Mouse (Mus musculus) CH12.LX (cell line): Measurements from ENCODE around the gene Tmem168.

ENCODE experiments used
- CHD1 ChIP-seq: IDR thresholded peaks from 2 replicates; pipeline ENCODE4 v1.6.1; 2012; ENCODE audit warnings: low read depth, low read length, improper control_type of control experiment, inconsistent platforms
- CTCF ChIP-seq, 2 experiments: IDR thresholded peaks in 1 of 2; conservative IDR thresholded peaks in 1 of 2; 2 replicates each; pipeline ENCODE4 v1.5.1; 2011 to 2012; ENCODE audit warnings: low read depth in 2 of 2, low read length in 2 of 2, improper control_type of control experiment in 1 of 2, inconsistent platforms in 1 of 2, mild to moderate bottlenecking in 1 of 2, moderate library complexity in 1 of 2
- POLR2AphosphoS2 ChIP-seq: IDR thresholded peaks from 2 replicates; pipeline ENCODE4 v1.6.1; 2011; ENCODE audit warnings: low read depth, low read length, improper control_type of control experiment
- USF1 ChIP-seq: IDR thresholded peaks from 2 replicates; pipeline ENCODE4 v1.6.1; 2014; ENCODE audit warnings: low read depth, mild to moderate bottlenecking, inconsistent platforms, low read length, improper control_type of control experiment

DNA sequence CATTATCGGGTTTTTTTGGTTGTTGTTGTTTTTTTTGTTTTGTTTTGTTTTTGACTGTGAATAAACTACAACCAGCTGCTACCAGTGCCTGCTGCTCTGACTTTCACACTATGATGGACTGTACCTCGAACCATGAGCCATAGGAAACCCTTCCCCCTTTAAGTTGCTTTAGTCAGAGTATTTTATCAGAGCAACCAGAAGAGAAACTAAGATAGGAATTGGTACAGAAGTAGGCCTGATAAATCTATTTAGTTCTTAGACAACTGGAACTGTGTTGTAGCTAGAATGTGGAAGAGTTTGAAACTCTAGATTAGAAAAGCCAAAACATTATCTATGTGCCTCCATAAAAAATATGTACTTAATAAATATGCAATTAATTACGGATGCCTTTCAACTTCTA is 44.4 kb upstream of the Tmem168 start:
- TF ChIP-seq CTCF (conservative IDR thresholded peaks at IDR 0.05 in 1 of 2, IDR thresholded peaks at IDR 0.05 in 1 of 2; ENCODE audit: low read depth in 2 of 2, low read length in 2 of 2) (no peak), USF1 (no peak), CHD1 (no peak), POLR2AphosphoS2 (no peak)
